Mouse (Mus musculus): ENCODE measurements around the gene 6330409D20Rik.

Gene 6330409D20Rik

GRCm38 (mm10) chr2:32757056-32757845 is 16.4 kb upstream of the 6330409D20Rik start, which contains the start of gene Tor2a:
Gene Tor2a, plus strand, starts transcription at chr2:32757234.
- peak; percentile 98 for DNase-seq (ENCODE audit: low read depth, low spot score)

- no peak for DNase-seq (ENCODE audit: low read depth, low spot score)
Observed at GRCm38 (mm10) chr2:32756674-32757055, 15.8 kb upstream of the 6330409D20Rik start.

GRCm38 (mm10) chr2:32752181-32752580 is 11.4 kb upstream of the 6330409D20Rik start:
- DNase-seq (ENCODE audit: low read depth, low spot score): no peak

- DNase-seq (ENCODE audit: low read depth, low spot score): no peak
Observed at GRCm38 (mm10) chr2:32751665-32752033, 10.8 kb upstream of the 6330409D20Rik start.

- DNase-seq (ENCODE audit: low read depth, low spot score): peak; percentile 87
Observed at GRCm38 (mm10) chr2:32750887-32751664, 10.3 kb upstream of the 6330409D20Rik start.

- peak; percentile 54 for DNase-seq (ENCODE audit: low read depth, low spot score)
Observed at GRCm38 (mm10) chr2:32750199-32750598, 9.4 kb upstream of the 6330409D20Rik start.

GRCm38 (mm10) chr2:32749082-32749481 is 8.3 kb upstream of the 6330409D20Rik start:
- no peak for DNase-seq (ENCODE audit: low read depth, low spot score)

- no peak for DNase-seq (ENCODE audit: low read depth, low spot score)
Observed at GRCm38 (mm10) chr2:32744272-32744982, 3.6 kb upstream of the 6330409D20Rik start.

- DNase-seq (ENCODE audit: low read depth, low spot score): peak; percentile 51
Observed at GRCm38 (mm10) chr2:32742173-32742531, 1.3 kb upstream of the 6330409D20Rik start.

- peak; percentile 62 for DNase-seq (ENCODE audit: low read depth, low spot score)
Observed at GRCm38 (mm10) chr2:32741273-32742172, 707 bp upstream of the 6330409D20Rik start.

- no peak for DNase-seq (ENCODE audit: low read depth, low spot score)
Observed at GRCm38 (mm10) chr2:32739311-32739710, 1.5 kb downstream of the 6330409D20Rik start.

GRCm38 (mm10) chr2:32737008-32737407 is 3.8 kb downstream of the 6330409D20Rik start:
- DNase-seq (ENCODE audit: low read depth, low spot score): no peak

GRCm38 (mm10) chr2:32736306-32736829 is 4.4 kb downstream of the 6330409D20Rik start:
- DNase-seq (ENCODE audit: low read depth, low spot score): no peak

GRCm38 (mm10) chr2:32734933-32735332 is 5.9 kb downstream of the 6330409D20Rik start:
- no peak for DNase-seq (ENCODE audit: low read depth, low spot score)

GRCm38 (mm10) chr2:32734480-32734879 is 6.3 kb downstream of the 6330409D20Rik start:
- DNase-seq (ENCODE audit: low read depth, low spot score): no peak

GRCm38 (mm10) chr2:32732695-32733094 is 8.1 kb downstream of the 6330409D20Rik start:
- DNase-seq (ENCODE audit: low read depth, low spot score): no peak

GRCm38 (mm10) chr2:32731911-32732310 is 8.9 kb downstream of the 6330409D20Rik start:
- DNase-seq (ENCODE audit: low read depth, low spot score): no peak

GRCm38 (mm10) chr2:32730854-32731253 is 10.0 kb downstream of the 6330409D20Rik start:
- DNase-seq (ENCODE audit: low read depth, low spot score): no peak

GRCm38 (mm10) chr2:32729547-32729946 is 11.3 kb downstream of the 6330409D20Rik start:
- DNase-seq (ENCODE audit: low read depth, low spot score): no peak

- DNase-seq (ENCODE audit: low read depth, low spot score): no peak
Observed at GRCm38 (mm10) chr2:32728463-32728862, 12.4 kb downstream of the 6330409D20Rik start.

- DNase-seq (ENCODE audit: low read depth, low spot score): peak; percentile 100
Observed at GRCm38 (mm10) chr2:32727435-32727834, 13.4 kb downstream of the 6330409D20Rik start.

Data from R1 (cell line).